Mouse (Mus musculus): ENCODE results near the gene Sardh.

DNA sequence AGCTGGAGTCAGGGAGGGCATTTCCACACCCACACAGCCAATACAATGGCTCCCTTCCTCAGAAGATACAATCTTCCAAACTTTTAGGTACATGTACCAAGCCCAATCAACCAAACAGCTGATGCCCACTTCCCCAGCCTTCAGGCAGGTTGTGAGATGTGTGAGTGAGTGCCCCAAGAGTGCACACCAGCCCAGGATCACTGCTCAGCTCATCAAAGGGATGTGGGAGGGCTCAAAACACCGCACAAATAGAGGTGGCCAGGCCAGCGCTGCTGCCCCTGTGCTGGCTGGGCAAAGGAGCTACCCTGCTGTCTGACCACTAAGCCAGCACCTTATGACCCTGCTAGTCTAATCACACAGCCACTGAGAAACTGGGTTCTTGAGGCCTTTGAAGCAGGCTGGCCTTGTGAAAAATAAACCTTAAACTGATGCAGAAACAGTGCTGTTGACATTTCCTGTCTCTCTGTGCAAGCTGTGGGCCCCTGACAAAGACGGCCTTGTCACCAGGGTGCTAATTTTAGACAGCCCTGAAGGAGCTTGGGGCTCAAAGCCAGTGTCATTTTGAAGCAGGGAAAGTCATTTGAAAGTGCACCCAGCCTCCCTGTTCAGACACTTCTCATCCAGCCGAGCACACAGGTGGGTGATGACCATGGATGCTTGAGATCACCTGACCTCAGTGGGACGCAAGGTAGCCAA, 49.4 kb downstream of the Sardh start:
- no peak for TF ChIP-seq MAX (IDR thresholded peaks at IDR 0.05; ENCODE audit: low read depth)
- no peak for TF ChIP-seq CEBPB (IDR thresholded peaks at IDR 0.05; ENCODE audit: insufficient read depth, poor library complexity, severe bottlenecking)
- TF ChIP-seq POLR2A (IDR thresholded peaks at IDR 0.05; ENCODE audit: insufficient read length, low read depth) = no peak
- no peak for TF ChIP-seq TCF12 (IDR thresholded peaks at IDR 0.05; ENCODE audit: insufficient read depth, poor library complexity, severe bottlenecking)
- TF ChIP-seq USF1 (IDR thresholded peaks at IDR 0.05; ENCODE audit: low read depth) = no peak
- TF ChIP-seq POLR2AphosphoS2 (IDR thresholded peaks at IDR 0.05; ENCODE audit: insufficient read length, low read depth) = no peak
- no peak for TF ChIP-seq TCF3 (IDR thresholded peaks at IDR 0.05; ENCODE audit: insufficient read length, low read depth)
- no peak for TF ChIP-seq E2F4 (IDR thresholded peaks at IDR 0.05; ENCODE audit: insufficient read depth)
- TF ChIP-seq SRF (IDR thresholded peaks at IDR 0.05; ENCODE audit: control insufficient read depth, insufficient read length, low read depth) = no peak
